Mouse (Mus musculus) neural tube, embryonic 12.5 days (tissue): Measurements from ENCODE around the gene Rnf39. TPM values are rescaled to one million over a fixed set of nuclear protein-coding genes. Genes with fewer than 3 reads are reported as not detected.

Source experiments
- ATAC-seq: fragments of 200-750 bp; cut with Nextera tagmentation; 2 replicates; pipeline ENCODE4 v1.8.0; 2017; ENCODE audit warnings: low read depth, mild to moderate bottlenecking, moderate TSS enrichment, moderate library complexity; ENCODE audit not compliant: low FRiP score
- H3K27ac ChIP-seq: fragments of 300-500 bp; sonication (generic); 2 replicates; pipeline ENCODE4 v1.5.1; 2016
- H3K27me3 ChIP-seq: fragments of 300-500 bp; sonication (generic); replicated peaks from 2 replicates; pipeline ENCODE4 v1.6.1; 2016; ENCODE audit warnings: mild to moderate bottlenecking
- H3K36me3 ChIP-seq: fragments of 300-500 bp; sonication (generic); 2 replicates; pipeline ENCODE4 v1.6.1; 2016; ENCODE audit warnings: mild to moderate bottlenecking
- H3K4me1 ChIP-seq: fragments of 300-500 bp; sonication (generic); 2 replicates; pipeline ENCODE4 v1.6.1; 2016
- H3K4me2 ChIP-seq: fragments of 300-500 bp; sonication (generic); replicated peaks from 2 replicates; pipeline ENCODE4 v1.6.1; 2016; ENCODE audit warnings: mild to moderate bottlenecking
- H3K4me3 ChIP-seq: fragments of 300-500 bp; sonication (generic); 2 replicates; pipeline ENCODE4 v1.5.1; 2016
- H3K9ac ChIP-seq: fragments of 300-500 bp; sonication (generic); 2 replicates; pipeline ENCODE4 v1.6.1; 2016; ENCODE audit warnings: mild to moderate bottlenecking
- H3K9me3 ChIP-seq: fragments of 300-500 bp; sonication (generic); 2 replicates; pipeline ENCODE4 v1.6.1; 2016; ENCODE audit warnings: mild to moderate bottlenecking
- WGBS: fragments of 180-500 bp; shearing (Covaris S2); methylation state at CpG from one replicate; pipeline ENCODE4 v1.1.7; 2016; 5-methylcytosine and 5-hydroxymethylcytosine counted together
- polyA plus RNA-seq: library from polyadenylated mRNA; unstranded; fragments of >200 nt; fragmentation: Nextera tagmentation; extraction: Ambion mirVana; gene quantifications from 2 replicates; pipeline ENCODE4 v1.2.1, GENCODE M21; 2016

Rnf39 gene
- polyA plus RNA-seq, 1 experiment from 2014 or later, result 1.3 TPM

DNA sequence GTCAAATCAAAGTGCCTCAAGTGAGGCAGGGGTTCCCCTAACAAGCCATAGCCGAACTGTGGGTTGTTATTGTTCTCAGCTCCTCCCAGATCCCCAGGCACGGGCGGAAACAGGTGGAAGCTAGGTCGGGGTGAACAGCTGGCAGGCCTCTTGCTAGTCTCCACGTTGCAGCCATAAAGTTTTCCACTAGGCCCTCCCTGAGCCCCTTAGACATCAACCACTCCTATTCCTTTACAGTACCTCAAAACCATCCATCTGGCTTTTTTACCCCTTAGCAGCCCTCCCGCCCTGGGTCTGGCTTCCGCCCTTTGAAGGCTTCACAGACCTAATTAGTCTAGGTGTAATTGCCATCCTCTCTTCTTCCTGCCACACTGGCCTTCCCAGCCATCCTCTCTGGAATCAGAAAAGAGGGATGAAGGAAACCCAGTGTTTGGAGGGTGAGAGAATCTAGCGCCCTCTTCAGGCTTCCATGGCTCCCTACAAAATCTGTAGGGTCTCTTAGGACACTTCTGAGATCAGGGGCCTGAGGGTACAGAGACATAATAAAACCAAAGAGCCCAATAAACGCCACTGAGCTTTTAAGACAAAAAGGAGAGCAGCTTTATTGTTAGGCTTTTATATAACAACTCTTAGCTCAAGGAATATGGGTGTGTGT lies 1.5 kb downstream of the Rnf39 start:
- Histone ChIP-seq H3K27ac (no peak overlapping the region), H3K36me3 (peaks cover 6% of the 10 kb centered on the region; the same call in 1 of the 2 replicates), H3K4me2 (no peak overlapping the region), H3K9me3 (no peaks in the 10 kb centered on the region), H3K9ac (no peak overlapping the region), H3K27me3 (peaks cover 43% of the 10 kb centered on the region), H3K4me1 (peaks cover 28% of the 10 kb centered on the region), H3K4me3 (no peak overlapping the region)
- 12% methylated on average over 9 of the region's 9 CpGs for WGBS
- ATAC-seq, result no peak

- Histone ChIP-seq H3K27me3 (peaks cover 34% of the 10 kb centered on the region), H3K4me1 (peaks cover 35% of the 10 kb centered on the region), H3K36me3 (peaks cover 8% of the 10 kb centered on the region; the same call in 1 of the 2 replicates), H3K4me3 (peak overlapping the region; percentile 55), H3K9ac (peak overlapping the region; percentile 74), H3K4me2 (peak overlapping the region; percentile 91), H3K9me3 (no peaks in the 10 kb centered on the region), H3K27ac (no peak overlapping the region)
- peak; percentile 51 for ATAC-seq
- 1% methylated on average over 62 of the region's 62 CpGs for WGBS
Observed at GRCm38 (mm10) chr17:36947051-36947819, 4.5 kb downstream of the Rnf39 start.

GRCm38 (mm10) chr17:36948286-36948685 lies 5.6 kb downstream of the Rnf39 start:
- Histone ChIP-seq H3K36me3 (peaks cover 8% of the 10 kb centered on the region; the same call in 1 of the 2 replicates), H3K9me3 (no peaks in the 10 kb centered on the region), H3K4me1 (peaks cover 27% of the 10 kb centered on the region), H3K27ac (no peak overlapping the region), H3K9ac (no peak overlapping the region), H3K27me3 (peaks cover 24% of the 10 kb centered on the region), H3K4me2 (no peak overlapping the region), H3K4me3 (no peak overlapping the region)
- 76% methylated on average over 1 of the region's 1 CpGs for WGBS
- no peak for ATAC-seq

- 97% methylated on average over 8 of the region's 8 CpGs for WGBS
- no peak overlapping the region for H3K4me3 ChIP-seq
- H3K27me3 ChIP-seq, result peaks cover 14% of the 10 kb centered on the region
- no peak overlapping the region for H3K4me2 ChIP-seq
- no peak for ATAC-seq
- H3K4me1 ChIP-seq, result peaks cover 22% of the 10 kb centered on the region
- no peak overlapping the region for H3K27ac ChIP-seq
- peaks cover 11% of the 10 kb centered on the region; the same call in 1 of the 2 replicates for H3K36me3 ChIP-seq
- no peaks in the 10 kb centered on the region for H3K9me3 ChIP-seq
- H3K9ac ChIP-seq, result no peak overlapping the region
Observed at GRCm38 (mm10) chr17:36949265-36949664, 6.5 kb downstream of the Rnf39 start.

GRCm38 (mm10) chr17:36950981-36951947 lies 8.5 kb downstream of the Rnf39 start, which contains the start of gene Ppp1r11:
Gene Ppp1r11, minus strand, starts transcription at chr17:36951741.
- ATAC-seq, result peak; percentile 95
- H3K36me3 ChIP-seq, result peaks cover 15% of the 10 kb centered on the region; the same call in 1 of the 2 replicates
- H3K4me1 ChIP-seq, result peaks cover 18% of the 10 kb centered on the region
- peak within 1 kb of the TSS; percentile 56 for H3K4me3 ChIP-seq
- no peaks in the 10 kb centered on the region for H3K27me3 ChIP-seq
- 2% methylated on average over 36 of the region's 36 CpGs for WGBS
- H3K4me2 ChIP-seq, result peak within 1 kb of the TSS; percentile 64
- H3K9me3 ChIP-seq, result no peaks in the 10 kb centered on the region
- peak within 1 kb of the TSS; percentile 58; the same call in 1 of the 2 replicates for H3K27ac ChIP-seq
- H3K9ac ChIP-seq, result peak within 1 kb of the TSS; percentile 76

DNA sequence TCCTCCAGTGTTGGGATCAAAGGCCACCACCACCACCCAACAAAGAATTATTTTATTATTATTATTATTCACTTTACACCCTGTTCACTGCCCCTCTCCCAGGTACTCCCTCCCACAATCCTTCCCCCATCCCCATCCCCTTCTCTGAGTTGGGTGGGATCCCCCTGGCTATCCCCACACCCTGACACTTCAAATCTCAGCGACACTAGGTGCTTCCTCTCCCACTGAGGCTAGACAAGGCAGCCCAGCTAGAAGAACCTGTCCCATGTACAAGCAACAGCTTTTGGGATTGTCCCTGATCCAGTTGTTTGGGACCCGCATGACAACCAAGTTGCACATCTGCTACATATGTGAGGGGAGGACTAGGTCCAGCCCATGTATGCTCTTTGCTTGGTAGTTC lies 9.9 kb downstream of the Rnf39 start:
- Histone ChIP-seq H3K4me3 (no peak overlapping the region), H3K9me3 (no peaks in the 10 kb centered on the region), H3K36me3 (peaks cover 15% of the 10 kb centered on the region; the same call in 1 of the 2 replicates), H3K4me1 (peaks cover 12% of the 10 kb centered on the region), H3K27ac (no peak overlapping the region), H3K4me2 (no peak overlapping the region), H3K9ac (no peak overlapping the region), H3K27me3 (no peaks in the 10 kb centered on the region)
- WGBS, result 90% methylated on average over 2 of the region's 2 CpGs
- no peak for ATAC-seq

DNA sequence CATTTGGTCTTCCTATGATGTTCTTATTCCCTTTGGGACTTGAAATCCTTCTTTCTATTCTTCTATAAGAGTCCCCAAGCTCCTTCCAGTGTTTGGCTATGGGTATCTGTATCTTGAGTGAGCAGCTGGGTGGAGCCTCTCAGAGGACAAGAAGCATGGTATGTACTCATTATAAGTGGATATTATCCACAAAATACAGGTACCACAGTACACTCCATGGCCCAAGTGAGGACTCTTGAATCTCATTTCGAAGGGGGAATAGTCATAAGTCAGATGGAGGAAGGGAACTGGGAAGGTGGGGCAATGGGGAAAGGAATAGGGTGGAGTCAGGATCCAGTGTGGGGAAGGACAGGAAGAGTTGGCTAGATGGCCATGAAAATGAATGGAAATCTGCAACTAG lies 10.3 kb downstream of the Rnf39 start:
- 93% methylated on average over 1 of the region's 1 CpGs for WGBS
- Histone ChIP-seq H3K4me1 (peaks cover 12% of the 10 kb centered on the region), H3K36me3 (peaks cover 15% of the 10 kb centered on the region; the same call in 1 of the 2 replicates), H3K9ac (no peak overlapping the region), H3K9me3 (no peaks in the 10 kb centered on the region), H3K27me3 (no peaks in the 10 kb centered on the region), H3K27ac (no peak overlapping the region), H3K4me2 (no peak overlapping the region), H3K4me3 (no peak overlapping the region)
- no peak for ATAC-seq

DNA sequence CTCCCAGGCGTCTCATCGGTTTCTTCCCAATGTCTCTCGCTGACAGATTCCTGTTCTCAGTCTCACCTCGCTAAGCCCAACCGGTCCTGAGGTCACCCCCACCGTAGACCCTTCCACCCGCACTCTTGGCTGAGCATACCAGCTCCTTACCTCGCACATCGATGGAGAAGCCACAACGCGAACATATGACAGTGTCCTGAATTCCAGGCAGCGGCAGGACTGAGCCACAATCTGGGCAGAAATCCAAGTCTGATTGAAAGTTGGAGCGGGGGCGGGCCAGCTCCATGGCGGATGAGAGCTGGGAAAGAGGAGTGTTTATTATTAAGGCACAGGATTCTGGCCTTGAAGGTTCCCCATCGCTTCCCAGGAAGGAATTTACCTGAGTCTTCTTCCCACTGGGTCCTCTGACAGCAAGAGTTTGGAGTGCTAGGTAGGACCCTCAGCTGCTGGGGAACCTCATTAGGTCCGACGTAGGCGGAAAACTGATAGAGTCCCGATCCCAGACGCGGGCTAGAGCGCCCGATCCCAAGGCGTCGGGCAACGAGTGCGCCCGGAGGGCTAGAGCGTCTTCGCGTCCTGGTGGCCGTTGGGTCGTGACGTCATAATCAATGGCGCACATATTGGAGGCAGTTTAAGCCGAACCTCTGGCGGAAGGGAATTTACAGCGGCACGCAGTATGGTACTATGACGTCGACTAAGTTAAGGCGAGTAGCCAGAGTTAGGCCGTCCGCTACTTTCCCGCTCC lies 15.5 kb downstream of the Rnf39 start, which contains the start of the genes Znrd1 and Znrd1as:
TSS of gene Znrd1 (minus strand) at position 561 of the 745 bp plus-strand sequence.
TSS of gene Znrd1as (plus strand) at position 594 of the 745 bp plus-strand sequence.
- peak within 1 kb of the TSS; percentile 84 for H3K4me2 ChIP-seq
- no peaks in the 10 kb centered on the region for H3K27me3 ChIP-seq
- H3K4me3 ChIP-seq, result peak within 1 kb of the TSS; percentile 61
- H3K9me3 ChIP-seq, result no peaks in the 10 kb centered on the region
- no peak within 1 kb of the TSS for H3K27ac ChIP-seq
- peaks cover 11% of the 10 kb centered on the region for H3K4me1 ChIP-seq
- H3K9ac ChIP-seq, result peak within 1 kb of the TSS; percentile 77
- H3K36me3 ChIP-seq, result peaks cover 7% of the 10 kb centered on the region; the same call in 1 of the 2 replicates
- WGBS, result under 1% methylated on average over 46 of the region's 46 CpGs
- ATAC-seq, result peak; percentile 98

DNA sequence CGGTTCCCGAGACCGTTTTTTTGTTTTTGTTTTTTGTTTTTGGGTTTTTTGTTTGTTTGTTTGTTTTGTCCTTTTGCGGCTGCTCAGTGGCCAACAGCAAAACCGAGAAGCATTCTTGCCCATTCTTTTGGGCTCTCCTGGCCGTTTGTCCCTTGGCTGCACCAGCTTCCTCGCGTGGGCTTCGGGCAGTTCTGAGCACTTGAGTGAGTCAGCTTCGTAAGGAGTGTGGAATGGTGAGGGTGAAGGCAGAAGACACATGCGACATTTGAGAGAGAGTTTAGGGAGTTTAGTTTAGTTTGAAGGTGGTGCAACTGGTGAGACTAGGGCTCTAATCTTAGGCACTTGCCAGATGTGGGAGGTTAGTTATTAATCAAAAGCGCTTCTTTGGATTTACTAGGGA lies 16.2 kb downstream of the Rnf39 start:
- H3K9me3 ChIP-seq, result no peaks in the 10 kb centered on the region
- H3K4me3 ChIP-seq, result peak overlapping the region; percentile 61
- no peak overlapping the region for H3K27ac ChIP-seq
- H3K4me1 ChIP-seq, result peaks cover 11% of the 10 kb centered on the region
- peak overlapping the region; percentile 77 for H3K9ac ChIP-seq
- peak; percentile 21; the same call in 1 of the 2 replicates for ATAC-seq
- H3K27me3 ChIP-seq, result no peaks in the 10 kb centered on the region
- 10% methylated on average over 12 of the region's 12 CpGs for WGBS
- H3K36me3 ChIP-seq, result peaks cover 7% of the 10 kb centered on the region; the same call in 1 of the 2 replicates
- peak overlapping the region; percentile 84 for H3K4me2 ChIP-seq

- WGBS, result 75% methylated on average over 1 of the region's 1 CpGs
- Histone ChIP-seq H3K36me3 (no peaks in the 10 kb centered on the region), H3K4me2 (no peak overlapping the region), H3K4me3 (no peak overlapping the region), H3K9me3 (no peaks in the 10 kb centered on the region), H3K27ac (no peak overlapping the region), H3K9ac (no peak overlapping the region), H3K4me1 (peaks cover 11% of the 10 kb centered on the region), H3K27me3 (no peaks in the 10 kb centered on the region)
- ATAC-seq, result no peak
Observed at GRCm38 (mm10) chr17:36961125-36961524, 18.4 kb downstream of the Rnf39 start.

DNA sequence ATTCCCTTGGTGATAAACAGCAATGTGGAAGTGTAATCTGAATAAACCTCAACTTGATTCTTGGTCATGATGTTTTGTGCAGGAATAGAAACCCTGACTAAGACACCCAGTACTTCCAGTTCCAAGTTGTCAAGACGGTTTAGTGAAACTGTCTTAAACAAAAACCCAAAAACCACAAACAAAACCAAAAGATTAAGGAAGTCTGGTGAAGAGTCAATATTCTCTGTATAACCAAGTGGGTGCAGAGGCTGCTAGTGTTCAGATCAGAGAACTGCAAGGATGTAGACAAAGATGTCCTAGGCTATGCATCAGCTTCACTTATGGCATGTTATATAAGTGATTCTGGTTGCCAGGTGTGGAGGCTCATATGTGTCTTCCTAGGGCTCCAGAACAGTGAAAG lies 24.2 kb downstream of the Rnf39 start:
- Histone ChIP-seq H3K4me3 (no peak overlapping the region), H3K27me3 (no peaks in the 10 kb centered on the region), H3K4me1 (no peaks in the 10 kb centered on the region), H3K9ac (no peak overlapping the region), H3K9me3 (no peaks in the 10 kb centered on the region), H3K36me3 (no peaks in the 10 kb centered on the region), H3K27ac (no peak overlapping the region), H3K4me2 (no peak overlapping the region)
- WGBS, result 81% methylated on average over 1 of the region's 1 CpGs
- ATAC-seq, result no peak
